Mouse (Mus musculus) embryo, embryonic 10.5 days (tissue): ENCODE measurements around the gene Dus2.
A peak's percentile ranks its signal among the peaks of the same experiment; 100 is the strongest.
"Not testable (repeated sequence)": the region's sequence is repeated elsewhere in the genome, so short reads cannot be mapped to it uniquely, and the experiment has no call there.

Source experiments
- DNase-seq: peaks from one replicate; pipeline ENCODE4 v3.0.0-alpha.2; 2015; ENCODE audit warnings: low spot score

Dus2 gene

DNA sequence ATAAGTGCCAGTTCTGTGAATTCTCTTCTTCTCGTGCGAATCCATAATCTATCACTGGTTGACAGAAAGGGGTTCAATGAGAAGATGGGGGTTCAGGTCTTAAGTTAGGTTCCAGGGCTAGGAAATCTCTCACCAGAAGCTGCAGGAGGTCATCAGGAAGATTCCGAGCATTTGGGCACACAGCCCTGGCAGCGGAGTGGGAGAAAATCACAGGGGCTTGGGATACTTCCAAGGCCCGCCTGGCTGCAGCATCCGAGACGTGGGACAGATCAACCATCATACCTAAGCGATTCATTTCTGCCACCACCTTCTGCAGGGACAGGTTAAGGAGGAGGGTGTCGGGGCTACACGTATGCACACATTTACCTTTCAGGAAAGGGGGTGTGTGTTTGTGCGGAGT, 2.6 kb upstream of the Dus2 start:
- no peak for DNase-seq

DNA sequence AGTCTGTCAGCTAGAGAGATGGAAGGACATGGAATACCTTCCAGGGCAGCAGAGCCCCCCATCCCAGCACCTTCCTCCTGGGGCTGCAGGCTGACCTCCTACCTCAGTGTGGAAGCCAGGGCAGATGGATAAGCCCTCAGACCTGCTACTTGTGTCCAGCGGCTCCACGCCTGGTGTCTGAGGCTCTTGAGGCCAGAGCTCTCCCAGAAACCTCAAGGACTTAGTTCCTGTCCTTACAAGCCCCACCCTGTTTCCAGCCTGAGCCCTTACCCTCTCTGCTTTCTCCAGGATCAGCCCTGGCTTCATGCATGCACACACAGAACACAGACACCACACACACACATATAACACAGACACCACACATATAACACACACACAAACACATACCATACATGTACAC, 409 bp downstream of the Dus2 start:
- no peak for DNase-seq

DNA sequence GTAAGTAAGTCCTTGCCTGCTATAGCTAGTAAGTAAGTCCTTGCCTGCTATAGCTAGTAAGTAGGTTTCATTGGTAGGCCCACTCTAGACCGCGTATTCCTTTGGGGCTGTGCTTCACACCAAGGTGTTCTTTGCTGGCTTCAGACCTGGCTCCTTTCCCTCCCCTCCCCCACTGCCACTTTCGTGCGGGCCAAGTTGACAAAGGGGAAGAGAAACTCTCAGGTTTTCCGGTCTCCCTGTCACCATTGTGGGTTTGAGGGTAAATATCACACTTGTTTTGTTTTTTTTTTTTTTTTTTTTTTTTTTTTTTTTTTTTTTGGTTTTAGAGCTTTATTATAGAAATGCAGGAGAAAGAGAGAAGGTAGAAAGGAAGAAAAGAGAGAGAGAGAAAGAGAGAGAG, 1.4 kb downstream of the Dus2 start:
- DNase-seq, result no peak

DNA sequence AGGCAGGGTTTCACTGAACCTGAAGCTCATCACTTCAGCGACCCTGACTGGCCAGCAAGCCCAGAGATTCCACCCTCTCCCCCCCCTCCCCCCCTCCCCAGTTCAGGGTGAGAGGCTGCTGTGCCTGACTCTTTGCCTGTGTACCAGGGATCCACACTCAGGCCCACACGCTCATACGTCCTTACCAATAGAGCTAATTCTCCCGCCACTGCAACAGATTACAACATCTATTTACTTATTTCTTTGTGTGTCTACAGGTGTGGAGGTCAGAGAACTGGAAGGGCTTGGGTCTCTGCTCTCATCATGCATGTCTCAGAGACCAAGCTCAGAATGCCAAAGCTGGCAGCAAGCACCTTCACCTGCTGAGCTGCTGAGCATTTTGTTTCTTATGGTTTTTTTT, 2.1 kb downstream of the Dus2 start:
- no peak for DNase-seq

DNA sequence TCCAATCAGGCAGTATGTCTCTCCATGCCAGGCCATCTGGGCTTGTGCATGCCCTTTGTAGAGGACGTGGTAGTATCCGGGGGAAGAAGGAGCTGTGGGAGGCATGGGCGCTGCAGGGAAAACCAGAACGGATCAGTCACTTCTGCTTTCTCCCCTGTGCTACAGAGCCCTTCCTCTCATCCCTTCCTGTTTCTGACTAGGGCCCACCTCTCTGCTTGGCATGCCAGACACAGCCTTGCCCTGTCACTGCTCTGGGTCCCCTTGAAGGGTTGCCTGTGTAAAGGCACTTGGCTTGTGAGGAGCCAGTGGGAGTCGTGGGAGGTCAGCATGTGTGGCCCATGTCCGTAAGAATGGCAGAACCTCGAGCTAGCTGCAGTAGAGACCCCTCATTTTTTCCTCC, 5.2 kb downstream of the Dus2 start:
- no peak for DNase-seq

- DNase-seq, result no peak
Observed at GRCm38 (mm10) chr8:105998971-105999370, 7.8 kb downstream of the Dus2 start.

- no peak for DNase-seq
Observed at GRCm38 (mm10) chr8:106001908-106002307, 10.8 kb downstream of the Dus2 start.

- no peak for DNase-seq
Observed at GRCm38 (mm10) chr8:106004538-106005207, 13.5 kb downstream of the Dus2 start.

GRCm38 (mm10) chr8:106005875-106006274, 14.7 kb downstream of the Dus2 start, which contains the start of gene Dpep2nb:
TSS of gene Dpep2nb (minus strand) at chr8:106005975.
- no peak for DNase-seq

DNA sequence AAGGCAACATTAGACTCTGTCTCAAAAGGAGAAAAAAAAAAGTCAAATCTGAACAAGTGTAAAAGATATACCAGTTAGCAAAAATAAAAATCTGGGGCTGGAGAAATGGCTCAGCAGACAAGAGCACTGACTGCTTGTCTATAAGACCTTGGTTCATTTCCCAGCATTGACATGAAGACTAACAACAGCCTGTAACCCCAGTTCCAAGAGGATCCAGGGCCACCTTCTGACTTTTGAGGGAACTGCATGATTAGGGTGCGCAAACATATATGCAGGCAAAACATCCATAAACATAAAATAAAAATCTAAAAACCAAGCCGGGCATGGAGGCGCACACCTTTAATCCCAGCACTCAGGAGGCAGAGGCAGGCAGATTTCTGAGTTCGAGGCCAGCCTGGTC, 15.3 kb downstream of the Dus2 start:
- DNase-seq, result no peak

DNA sequence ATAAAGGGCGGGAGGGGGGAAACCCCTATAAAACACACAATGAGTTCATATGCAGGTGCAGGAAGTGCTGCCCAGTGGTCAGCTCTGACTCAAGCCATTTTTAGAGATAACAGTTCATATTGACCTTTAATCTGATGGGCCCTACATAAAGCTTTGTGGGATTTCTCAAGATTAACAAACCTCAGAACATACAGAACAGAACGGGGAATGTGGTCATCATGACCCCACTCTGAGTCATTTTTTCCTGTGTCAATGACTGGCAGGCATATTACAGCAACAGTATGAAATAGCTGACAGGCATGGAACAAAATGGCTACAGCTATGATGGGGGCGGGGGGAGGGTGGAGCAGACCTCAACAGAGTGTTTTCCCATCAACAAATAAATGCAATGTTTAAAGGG, 16.0 kb downstream of the Dus2 start:
- DNase-seq, result no peak

GRCm38 (mm10) chr8:106007891-106008290, 16.8 kb downstream of the Dus2 start:
- DNase-seq, result not testable (repeated sequence)

DNA sequence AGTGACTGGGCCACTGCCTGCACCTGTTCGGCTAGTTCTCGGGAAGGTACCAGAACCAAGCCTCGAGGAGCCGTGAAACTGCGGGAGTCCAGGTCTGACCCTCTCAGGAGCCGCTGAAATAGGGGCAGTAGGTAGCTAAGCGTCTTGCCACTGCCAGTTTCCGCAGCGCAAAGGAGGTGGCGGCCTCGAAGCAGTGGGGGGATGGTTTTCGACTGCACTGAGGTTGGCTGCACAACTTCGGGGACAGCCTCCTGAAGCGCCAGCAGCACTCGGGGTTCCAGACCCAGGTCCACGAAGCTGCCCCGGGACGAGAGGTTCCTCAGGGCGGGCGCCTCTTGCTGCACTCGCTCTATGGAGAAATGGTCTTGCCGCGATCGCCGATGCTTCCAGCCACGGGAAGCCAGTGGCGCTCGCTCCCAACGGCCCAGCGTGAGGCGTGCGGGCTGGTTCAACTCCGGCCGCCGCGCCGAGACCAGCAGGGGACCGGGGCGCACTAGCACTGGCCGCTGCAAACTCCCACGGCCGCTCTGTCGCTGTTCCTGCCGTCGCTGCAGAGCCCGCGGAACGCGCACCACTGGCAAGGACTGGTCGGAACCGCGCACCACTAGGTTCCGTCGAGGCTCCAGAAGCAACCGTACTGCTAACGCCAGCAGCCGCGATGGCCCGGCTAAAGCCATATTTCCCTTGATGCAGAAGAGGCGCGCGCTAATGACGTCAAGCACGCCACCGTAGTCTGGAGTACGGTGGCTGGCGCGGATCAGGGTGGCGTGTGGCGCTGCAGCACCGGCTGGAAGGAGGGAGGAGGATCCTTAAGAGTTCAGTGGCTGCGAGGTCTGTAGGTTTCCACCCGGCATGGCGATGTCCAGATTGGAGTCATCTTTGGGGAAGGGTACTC, 19.9 kb downstream of the Dus2 start:
- DNase-seq, result peak; percentile 96

- DNase-seq, result no peak
Observed at GRCm38 (mm10) chr8:106011643-106011986, 20.5 kb downstream of the Dus2 start, which contains the start of gene Ddx28. TSS of gene Ddx28 (minus strand) at chr8:106011882.

GRCm38 (mm10) chr8:106012203-106012602, 21.1 kb downstream of the Dus2 start:
- DNase-seq, result not testable (repeated sequence)

DNA sequence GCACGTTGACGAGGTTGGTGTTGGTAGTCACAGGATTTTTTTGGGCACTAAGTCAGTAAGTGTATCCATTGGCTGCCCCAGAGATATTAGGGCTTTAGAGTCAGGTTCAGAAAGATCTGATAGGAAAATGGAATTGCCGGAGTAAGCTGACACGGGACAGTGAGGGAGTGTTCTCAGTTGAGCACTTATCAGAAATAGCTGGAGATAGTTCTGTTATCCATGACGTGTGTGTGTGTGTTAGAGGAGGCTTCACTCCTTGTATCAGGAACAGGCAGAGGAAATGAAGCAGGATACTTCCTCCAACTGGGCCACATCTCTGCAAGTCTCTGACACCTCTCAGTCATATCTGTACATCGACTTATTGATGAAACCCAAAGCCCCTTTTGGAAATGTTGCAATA, 25.1 kb downstream of the Dus2 start:
- DNase-seq, result no peak

GRCm38 (mm10) chr8:106017130-106017529, 26.0 kb downstream of the Dus2 start:
- no peak for DNase-seq

GRCm38 (mm10) chr8:106018039-106018438, 26.9 kb downstream of the Dus2 start:
- DNase-seq, result no peak

- peak; percentile 87 for DNase-seq
Observed at GRCm38 (mm10) chr8:106022483-106022882, 31.3 kb downstream of the Dus2 start.

DNA sequence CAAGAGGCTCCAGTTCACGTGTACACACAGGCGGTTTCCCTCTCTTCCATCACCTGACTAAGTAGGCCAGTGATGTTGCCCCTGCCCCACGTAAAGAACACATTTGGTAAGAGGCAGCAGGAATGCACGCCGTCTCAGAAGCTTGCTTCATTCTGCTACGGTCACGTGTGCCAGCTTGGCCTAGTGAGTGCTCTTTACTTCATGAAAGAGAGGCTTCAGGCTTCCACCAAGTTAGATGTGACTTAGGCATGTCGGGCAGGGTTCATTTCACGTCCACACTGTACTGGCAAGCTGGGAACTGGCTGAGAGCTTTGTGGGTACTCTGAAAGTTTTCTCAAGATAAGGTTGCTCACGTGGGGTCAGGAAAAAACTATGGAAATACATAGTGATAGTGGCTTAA, 47.6 kb downstream of the Dus2 start:
- DNase-seq, result no peak

- no peak for DNase-seq
Observed at GRCm38 (mm10) chr8:106039605-106040004, 48.5 kb downstream of the Dus2 start.

DNA sequence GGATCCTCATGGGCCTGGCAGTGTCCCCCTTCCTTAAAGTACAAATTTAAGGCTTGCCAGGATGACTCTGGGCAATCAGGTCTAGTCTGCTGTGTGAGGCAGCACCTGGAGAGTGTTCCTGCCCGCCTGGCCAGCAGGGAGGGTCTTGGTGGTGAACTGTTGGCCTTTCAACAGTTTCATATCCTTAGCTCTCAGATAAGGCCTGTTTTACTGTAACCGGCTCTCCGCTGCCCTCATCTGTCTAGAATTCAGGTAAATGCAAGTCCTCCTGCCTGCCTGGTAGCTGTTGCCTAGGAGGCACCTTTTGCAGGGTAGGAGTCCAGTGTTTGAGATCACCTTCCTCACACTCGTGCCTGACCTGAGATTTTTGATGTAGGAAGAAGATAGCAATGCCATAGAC, 49.1 kb downstream of the Dus2 start:
- DNase-seq, result no peak

DNA sequence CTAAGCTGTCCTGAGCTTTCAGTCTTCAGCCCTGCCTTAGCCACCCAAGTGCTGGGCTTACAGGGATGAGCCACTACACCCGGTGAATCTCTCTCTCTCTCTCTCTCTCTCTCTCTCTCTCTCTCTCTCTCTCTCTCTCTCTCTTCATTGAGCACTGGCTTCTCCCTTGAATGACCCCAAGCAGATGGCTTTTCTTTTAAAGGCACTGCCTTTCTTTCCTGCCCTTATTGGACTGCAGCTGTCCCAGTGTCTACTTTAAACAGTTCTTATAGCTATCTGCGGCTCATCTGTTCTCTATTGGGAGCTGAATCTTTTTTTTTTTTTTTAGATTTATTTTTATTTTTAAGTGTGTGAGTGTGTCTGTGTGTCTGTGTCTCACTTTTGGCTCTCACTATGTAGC, 51.9 kb downstream of the Dus2 start:
- no peak for DNase-seq
